Mouse (Mus musculus): ENCODE results near the gene Pdzrn3.

DNA sequence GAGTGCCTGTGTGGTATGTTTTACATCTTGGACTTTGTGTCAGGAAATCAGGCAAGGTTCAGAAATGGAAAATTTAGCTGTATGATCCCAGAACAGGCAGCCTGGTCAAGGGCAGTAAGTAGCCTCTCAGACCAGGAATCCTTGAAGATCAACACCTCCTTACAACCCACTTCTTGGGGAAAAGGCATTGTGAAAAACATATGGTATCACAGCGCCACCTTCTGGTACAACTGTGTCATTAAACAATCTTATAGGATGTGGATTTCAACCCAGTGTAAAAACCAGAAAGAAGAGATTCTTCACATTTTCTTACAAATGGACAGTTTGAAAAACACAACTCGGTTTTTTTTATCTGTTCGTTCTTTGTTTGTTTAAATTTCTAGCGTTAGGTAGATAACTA, 116.2 kb downstream of the Pdzrn3 start:
- TF ChIP-seq POLR2A (IDR thresholded peaks at IDR 0.05; ENCODE audit: low read depth, low read length) (no peak), CTCF (IDR thresholded peaks at IDR 0.05; ENCODE audit: extremely low read depth, insufficient read length, insufficient replicate concordance, low read depth, low read length) (no peak)

Measured in small intestine, adult 2 months (tissue).